Mouse (Mus musculus): ENCODE measurements around the gene Cacng2.
"Not testable (repeated sequence)": the region's sequence is repeated elsewhere in the genome, so short reads cannot be mapped to it uniquely, and the experiment has no call there.

Gene Cacng2

GRCm38 (mm10) chr15:78008206-78008605 is 111.6 kb downstream of the Cacng2 start:
- not testable (repeated sequence) for DNase-seq (ENCODE audit: low spot score)

GRCm38 (mm10) chr15:78003929-78004328 is 115.9 kb downstream of the Cacng2 start:
- no peak for DNase-seq (ENCODE audit: low spot score)

DNA sequence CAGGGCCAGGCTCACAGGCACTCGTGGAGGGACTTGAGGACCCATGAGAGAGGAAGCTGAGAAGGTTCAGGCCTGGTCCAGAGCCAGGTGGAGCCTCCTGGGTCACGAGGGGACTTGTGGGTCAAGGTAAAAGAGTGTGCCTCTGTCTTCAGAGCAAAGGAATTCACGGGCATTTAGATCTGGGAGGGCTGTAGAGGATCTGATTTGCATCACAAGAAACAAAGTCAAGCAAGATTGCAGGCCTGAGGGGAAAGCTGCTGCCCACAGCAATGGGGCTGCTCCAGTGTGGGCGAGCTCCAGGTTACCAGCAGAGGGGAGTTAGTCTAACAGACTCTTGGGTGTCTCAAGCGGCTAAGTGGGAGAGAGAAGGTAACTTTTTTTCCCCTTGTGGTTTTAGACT is 118.4 kb downstream of the Cacng2 start:
- DNase-seq (ENCODE audit: low spot score), result no peak

GRCm38 (mm10) chr15:77988541-77988940 is 131.3 kb downstream of the Cacng2 start:
- DNase-seq (ENCODE audit: low spot score), result no peak

DNA sequence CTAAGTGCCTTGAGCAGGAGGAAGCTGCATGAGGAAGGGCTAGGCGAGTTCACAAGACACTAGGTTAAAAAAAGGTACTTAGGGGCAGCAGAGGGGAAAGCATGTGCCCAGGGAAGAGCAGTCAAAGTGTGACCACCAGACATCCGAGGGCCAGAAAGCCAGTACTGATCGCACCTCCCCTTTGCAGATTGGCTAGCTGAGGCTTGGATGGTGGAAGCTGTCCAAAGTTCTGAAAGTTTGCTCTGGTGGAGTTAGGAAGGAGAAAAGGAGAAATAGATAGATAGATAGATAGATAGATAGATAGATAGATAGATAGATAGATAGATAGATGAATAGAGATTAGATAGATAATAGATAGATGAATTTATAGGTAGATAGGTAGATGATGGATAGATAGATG is 136.4 kb downstream of the Cacng2 start:
- no peak for DNase-seq (ENCODE audit: low spot score)

DNA sequence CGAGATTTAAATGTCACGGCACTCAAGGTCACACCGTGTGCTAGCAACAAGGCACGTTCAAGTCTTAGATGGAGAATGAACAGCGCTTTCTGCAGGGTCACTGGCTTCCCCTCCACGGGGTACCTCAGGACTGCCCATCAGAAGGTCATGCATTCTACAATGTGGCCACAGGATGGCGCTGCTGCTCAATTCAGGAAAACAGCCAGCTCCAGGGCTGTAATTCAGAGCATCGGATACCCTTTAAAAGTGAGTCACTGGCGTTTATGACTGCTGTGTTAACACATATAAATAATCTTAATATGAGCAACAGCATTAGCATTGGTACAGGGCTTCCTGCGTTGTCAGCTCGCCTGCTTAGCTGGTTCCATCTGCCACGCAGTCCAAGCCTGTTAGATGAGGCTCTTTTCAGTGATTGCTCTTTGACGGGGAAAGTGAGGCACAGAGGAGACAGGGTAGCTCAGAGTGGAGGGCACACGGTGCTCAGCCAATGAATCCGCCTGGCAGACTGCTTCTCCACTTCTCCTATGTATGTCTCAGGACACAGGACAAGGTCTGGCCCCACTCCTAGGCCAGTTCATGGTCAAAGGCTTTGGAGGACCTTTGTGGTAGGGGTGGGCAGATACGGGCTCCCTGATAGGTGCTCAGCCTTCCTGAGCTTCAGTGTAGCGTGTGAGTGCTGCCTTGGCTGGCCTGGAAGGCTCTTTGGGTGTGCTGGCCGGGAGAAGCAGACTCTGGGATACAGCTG is 137.5 kb downstream of the Cacng2 start:
- DNase-seq (ENCODE audit: low spot score), result peak; percentile 56

DNA sequence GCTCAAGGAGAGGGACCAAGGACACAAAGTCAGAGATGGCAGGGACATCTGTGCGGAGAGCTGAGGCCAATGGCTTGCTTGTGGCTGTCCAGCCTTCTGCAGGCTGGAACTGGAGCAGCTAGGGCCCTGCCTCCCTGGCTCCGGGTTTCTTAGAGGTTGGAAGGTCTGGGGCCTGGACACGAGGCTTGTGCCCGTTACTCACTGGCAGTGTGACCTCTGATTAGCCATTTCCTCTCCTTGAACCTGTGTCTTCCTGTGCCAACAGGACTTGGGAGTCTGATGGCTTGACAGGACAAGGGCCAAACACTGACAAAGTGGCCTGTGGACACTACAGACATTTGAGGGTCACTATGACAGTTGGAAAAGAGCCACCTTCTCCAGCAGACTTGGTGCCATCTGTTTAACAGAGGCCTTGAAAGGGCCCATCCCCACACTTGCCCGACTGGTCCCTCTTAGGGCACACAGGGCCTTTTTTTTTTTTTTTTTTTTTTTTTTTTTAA is 138.6 kb downstream of the Cacng2 start:
- no peak for DNase-seq (ENCODE audit: low spot score)

GRCm38 (mm10) chr15:77979427-77979865 is 140.4 kb downstream of the Cacng2 start:
- DNase-seq (ENCODE audit: low spot score), result no peak

DNA sequence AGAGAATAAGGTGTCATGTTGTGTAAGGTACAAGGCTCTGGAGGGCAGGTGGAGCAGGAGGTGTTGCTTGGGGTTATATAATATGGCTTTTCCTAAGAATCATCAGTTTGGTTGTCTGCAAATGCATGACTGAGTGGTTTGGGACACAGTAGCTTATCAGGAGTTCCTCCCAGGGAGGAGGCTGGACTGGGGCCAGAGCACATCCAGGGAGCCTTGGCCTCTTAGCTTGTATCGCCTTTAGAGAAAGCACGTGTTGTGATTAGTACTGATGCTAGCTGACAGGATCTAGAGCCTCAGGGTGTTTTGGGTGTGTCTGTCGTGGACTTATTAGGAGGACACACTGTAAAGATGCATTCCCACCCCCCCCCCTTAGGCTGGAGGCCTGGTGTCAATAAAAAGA is 142.2 kb downstream of the Cacng2 start:
- DNase-seq (ENCODE audit: low spot score), result no peak

DNA sequence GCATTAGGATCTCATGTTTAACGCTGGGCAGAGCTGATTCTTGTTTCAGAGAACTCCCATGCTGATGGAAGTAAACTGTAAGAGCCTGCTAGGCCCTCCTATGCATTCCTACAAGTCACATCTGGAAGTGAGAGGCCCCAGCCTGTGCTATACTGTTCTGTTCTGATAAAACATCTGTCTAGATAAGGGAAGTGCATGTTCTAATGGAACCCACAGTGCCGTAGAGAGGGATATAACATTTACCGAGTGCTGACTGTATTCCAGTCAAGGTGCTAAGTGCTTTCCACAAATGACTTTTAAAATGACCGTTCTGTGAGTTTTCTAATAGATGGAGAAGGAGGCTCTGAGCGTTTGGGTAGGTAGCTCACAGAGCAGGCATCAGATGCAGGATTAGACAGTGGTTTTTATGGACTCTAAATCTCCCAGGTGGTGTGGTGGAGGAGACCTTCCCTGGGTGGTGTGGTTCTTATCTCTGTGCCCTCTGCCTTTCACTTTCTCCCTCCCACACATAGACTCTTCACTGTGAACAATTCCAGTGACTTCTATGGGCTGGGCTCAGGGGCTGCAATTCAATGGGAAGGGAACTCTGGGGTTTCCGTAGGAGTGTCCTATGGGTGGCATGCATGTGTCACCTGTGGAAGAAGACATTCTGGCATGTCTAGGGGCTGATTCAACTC is 145.5 kb downstream of the Cacng2 start:
- DNase-seq (ENCODE audit: low spot score), result no peak

GRCm38 (mm10) chr15:77970470-77971292 is 149.1 kb downstream of the Cacng2 start, which contains the start of gene Eif3d:
TSS of gene Eif3d (minus strand) at chr15:77970813.
- peak; percentile 95 for DNase-seq (ENCODE audit: low spot score)

DNA sequence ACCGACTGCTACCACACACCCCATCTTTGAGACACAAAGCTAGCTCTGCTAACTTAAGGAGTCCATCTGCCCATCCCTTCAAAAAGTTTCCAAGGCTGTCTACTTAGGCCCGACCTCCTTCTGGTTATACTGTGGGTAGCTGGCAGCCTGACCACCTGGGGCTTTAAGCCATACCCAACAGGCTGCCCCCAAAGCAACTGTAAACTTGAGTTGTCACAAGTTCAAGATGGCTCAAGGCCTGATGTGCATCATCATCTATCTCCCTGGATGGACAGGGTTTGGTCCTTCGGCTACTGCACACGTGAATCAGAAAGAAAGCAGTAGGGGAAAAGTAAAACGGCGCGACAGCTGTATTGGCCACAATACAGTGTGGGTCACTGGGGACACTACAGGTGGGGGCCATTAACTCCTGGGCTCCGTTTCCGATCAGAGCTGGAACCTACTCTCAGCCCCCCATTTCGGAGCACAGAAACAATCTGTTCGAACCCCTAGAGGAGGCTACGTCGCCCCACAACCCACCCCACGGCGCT is 149.8 kb downstream of the Cacng2 start:
- DNase-seq (ENCODE audit: low spot score), result no peak

DNA sequence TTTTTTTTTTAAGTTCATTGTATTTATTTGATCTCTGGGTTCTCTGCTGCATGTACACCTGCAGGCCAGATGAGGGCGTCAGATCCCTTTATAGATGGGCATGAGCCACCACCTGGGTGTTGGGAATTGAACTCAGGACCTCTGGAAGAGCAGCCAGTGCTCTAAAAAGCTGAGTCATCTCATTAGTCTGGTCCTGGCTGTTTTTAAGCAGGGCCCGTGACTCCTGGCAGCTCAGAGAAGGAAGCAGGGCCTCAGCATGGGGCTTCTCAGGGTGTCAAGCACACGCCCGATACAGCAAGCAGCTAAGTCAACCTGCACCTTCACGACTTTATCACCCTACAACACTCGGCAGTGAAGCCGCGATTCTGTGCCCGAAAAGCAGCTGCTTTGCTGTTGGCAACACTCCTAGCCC is 154.7 kb downstream of the Cacng2 start:
- DNase-seq (ENCODE audit: low spot score), result no peak

DNA sequence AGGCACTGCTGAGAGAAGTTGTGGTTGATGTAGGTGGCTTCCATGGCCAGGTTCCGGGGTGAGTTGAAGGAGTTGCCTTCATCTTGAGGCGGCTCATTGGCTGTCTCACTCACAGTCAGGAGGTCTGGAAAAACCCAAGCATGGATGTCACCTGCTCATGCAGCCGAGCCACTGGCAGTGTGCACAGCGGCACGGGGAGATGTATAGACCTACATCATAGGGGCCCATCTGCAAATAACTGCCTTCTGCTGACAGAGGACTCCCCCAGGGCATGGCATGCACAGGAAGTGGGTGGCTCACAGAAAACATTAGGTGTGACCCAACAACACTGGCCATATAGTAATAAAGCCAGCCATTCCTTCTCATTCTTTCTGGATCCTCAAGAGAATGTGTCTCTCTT is 157.4 kb downstream of the Cacng2 start:
- no peak for DNase-seq (ENCODE audit: low spot score)

GRCm38 (mm10) chr15:77960693-77961092 is 159.1 kb downstream of the Cacng2 start:
- DNase-seq (ENCODE audit: low spot score), result no peak

GRCm38 (mm10) chr15:77958071-77958470 is 161.8 kb downstream of the Cacng2 start:
- no peak for DNase-seq (ENCODE audit: low spot score)

DNA sequence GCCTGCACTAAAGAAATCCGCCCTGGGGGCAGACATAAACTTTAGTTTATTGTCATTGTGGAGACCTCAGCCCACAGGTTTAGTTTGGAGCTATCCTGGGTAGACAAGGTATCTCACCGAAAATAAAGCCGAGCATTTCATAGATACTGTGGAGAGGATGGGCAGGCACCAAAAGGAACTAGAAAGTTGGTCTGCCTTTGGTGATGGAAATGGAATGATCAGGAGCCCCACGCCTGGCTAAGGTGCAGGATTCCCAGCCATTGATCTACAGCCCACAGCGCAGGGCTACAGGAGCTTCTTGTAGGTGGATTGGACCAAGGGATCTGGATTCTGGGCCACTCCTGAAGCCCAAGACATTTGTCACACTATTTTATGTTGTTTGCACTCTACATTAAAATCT is 162.2 kb downstream of the Cacng2 start:
- DNase-seq (ENCODE audit: low spot score), result no peak

DNA sequence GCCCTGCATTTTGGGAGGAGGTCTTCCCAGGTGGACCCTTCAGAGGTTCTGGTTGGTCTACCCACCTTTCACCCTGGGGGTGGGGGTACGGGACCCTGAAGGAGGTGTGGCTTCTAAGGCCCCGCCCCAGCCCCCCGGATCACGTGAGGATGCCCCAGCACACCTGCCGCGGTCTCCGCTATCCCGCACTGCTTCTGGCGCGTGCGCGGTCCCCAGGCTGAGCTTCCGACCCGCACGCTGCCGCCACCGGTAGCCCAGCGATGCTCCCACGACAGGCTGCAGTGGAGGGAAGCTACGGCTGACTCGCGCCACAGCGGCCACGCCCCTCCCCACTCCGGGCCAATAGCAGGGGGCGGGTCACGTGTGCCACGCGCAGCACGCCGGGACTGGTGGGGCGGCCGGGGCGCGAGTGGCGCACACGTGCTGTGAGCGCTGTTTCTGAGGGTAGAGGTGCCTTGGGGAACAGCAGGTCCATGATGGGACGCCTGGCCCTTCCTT is 163.4 kb downstream of the Cacng2 start, which contains the start of gene Foxred2:
TSS of gene Foxred2 (minus strand) at position 319 of the 498 bp plus-strand sequence.
- DNase-seq (ENCODE audit: low spot score), result peak; percentile 63

DNA sequence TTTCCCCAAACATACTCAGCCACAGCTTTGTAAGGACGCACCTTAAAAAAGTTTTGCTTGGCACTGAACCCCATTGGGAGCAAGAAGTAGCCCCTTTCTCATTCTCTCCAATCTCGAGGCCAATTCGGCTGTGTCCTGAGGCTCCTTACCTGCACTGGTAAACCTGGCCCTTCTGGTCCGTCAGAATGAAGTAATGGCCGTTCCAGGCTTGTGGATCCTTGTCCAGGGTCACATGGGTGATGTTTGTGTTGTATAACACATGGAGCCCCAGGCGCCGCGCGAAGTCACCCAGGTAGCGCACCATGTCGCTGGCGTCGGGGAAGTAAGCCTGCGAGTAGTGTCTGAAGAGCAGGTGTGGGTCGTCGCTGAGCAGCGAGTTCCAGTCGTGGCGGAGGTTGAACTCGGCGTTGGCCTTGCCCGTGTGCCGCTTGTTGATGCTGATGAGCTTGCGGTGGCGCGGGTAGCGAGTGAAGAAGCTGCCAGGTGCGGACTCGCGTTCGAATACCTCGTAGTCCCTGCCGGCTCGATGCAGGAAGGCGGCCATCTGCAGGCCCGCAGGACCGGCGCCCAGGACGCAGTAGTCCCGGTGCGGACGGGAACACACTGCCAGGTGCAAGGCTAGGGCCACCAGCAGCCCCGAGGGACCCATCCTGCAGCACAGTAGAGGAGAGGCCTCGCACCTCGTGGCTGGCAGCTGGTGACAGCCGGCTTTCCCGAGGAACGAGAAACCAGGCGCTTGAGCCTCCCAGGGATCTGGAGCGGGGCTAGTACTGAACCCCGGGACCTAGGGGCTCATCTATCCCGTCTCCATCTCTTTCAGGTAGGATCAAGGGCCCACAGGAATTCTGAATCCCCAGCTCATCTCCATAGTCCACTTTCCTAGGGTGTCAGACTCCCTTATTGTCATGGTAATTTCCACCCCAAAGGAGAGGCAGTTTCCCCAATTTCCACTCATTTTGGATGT is 164.1 kb downstream of the Cacng2 start:
- DNase-seq (ENCODE audit: low spot score), result no peak

DNA sequence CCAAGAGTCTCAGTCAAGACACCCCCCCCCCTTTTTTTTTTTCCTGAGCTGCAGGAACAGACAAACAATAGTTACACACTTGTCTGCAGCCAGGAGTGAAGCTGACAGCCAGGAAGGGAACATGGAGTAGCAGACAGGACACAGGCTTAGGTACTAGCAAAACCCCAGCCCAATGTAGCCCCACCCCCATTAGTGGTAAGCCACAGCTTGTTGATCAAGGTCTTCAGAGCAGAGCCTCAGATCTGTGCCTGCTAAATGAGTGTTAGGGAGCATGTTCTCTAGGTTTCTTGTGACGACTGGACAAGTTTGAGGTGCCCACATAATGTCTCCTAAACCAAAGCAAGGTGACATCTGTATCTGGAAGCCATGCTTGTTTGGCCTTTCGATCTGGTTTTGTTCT is 165.5 kb downstream of the Cacng2 start:
- DNase-seq (ENCODE audit: low spot score), result no peak

DNA sequence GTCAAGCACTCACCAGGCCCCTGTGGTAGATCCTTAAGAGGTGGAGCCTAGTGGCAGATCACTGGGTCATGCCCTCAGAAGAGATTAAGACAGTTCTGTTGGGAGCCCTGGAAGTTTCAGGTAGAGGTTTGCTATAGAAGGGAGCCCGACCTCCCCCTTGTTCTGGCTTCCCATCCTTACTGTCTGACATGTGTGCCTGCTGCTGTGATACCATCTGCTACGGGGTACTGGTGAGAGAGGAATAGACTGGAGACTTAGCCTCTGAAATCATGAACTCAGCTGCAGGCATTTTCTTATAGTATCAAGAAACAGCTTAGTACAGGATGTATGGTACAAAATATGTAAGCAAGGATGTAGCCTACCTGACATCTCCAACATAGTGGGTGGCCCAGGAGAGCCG is 166.9 kb downstream of the Cacng2 start:
- DNase-seq (ENCODE audit: low spot score), result no peak

All from ovary, postnatal 14 days (tissue).